ENCODE assay signal across 8 mouse cellular contexts in genomic region chr11:18877626-18878011, GRCm38 (mm10).
A peak's percentile ranks its signal among the peaks of the same experiment; 100 is the strongest.
DNase-seq lines count a peak whose midpoint lies in the region; ATAC-seq lines count a peak whose summit lies in the region.

No protein-coding gene starts in this region.

- under 1% methylated on average over 24 of the region's 27 CpGs for WGBS in forebrain, embryonic 14.5 days
- 0% methylated on average over 24 of the region's 27 CpGs for WGBS in stomach, embryonic 14.5 days

- H3K9ac ChIP-seq in forebrain, embryonic 14.5 days (ENCODE audit: low read length), result peak overlapping the region; percentile 50
- peak overlapping the region; percentile 65 for H3K9ac ChIP-seq in stomach, embryonic 14.5 days (replicated peaks; ENCODE audit: low read depth, low read length)

- H3K4me2 ChIP-seq in forebrain, embryonic 14.5 days (ENCODE audit: low read length), result peak overlapping the region; percentile 69
- H3K4me2 ChIP-seq in stomach, embryonic 14.5 days (replicated peaks; ENCODE audit: low read depth, low read length), result peak overlapping the region; percentile 90

- peak overlapping the region; percentile 40 for H3K4me3 ChIP-seq in forebrain, embryonic 14.5 days (ENCODE audit: low read depth, low read length)
- peak overlapping the region; percentile 42 for H3K4me3 ChIP-seq in stomach, embryonic 14.5 days (ENCODE audit: low read depth, low read length)

- no peaks in the 10 kb centered on the region for H3K36me3 ChIP-seq in forebrain, embryonic 14.5 days (ENCODE audit: control insufficient read depth, insufficient read depth, low read length)
- peaks cover 16% of the 10 kb centered on the region for H3K36me3 ChIP-seq in stomach, embryonic 14.5 days (ENCODE audit: control insufficient read depth, insufficient read depth, low read length)

- peaks cover 9% of the 10 kb centered on the region for H3K4me1 ChIP-seq in forebrain, embryonic 14.5 days (ENCODE audit: control insufficient read depth, insufficient read depth, low read length)
- H3K4me1 ChIP-seq in stomach, embryonic 14.5 days (ENCODE audit: control insufficient read depth, insufficient read depth, low read length), result peaks cover 24% of the 10 kb centered on the region

- peak; percentile 37 to 49 for DNase-seq in frontal cortex, postnatal 10 days (ENCODE audit: low spot score in 2 of 2)
- no peak for DNase-seq in frontal cortex, adult 2 months (ENCODE audit: extremely low spot score in 1 of 2, low spot score in 1 of 2)
- DNase-seq in forebrain, embryonic 14.5 days (ENCODE audit: low spot score), result peak; percentile 91
- peak; percentile 76 for DNase-seq in heart, postnatal 4 days
- DNase-seq in left cerebral cortex, postnatal 4 days, result peak; percentile 88

- ATAC-seq in cerebellum, adult (ENCODE audit: insufficient number of reproducible peaks, low FRiP score, low TSS enrichment), result peak; percentile 74
- ATAC-seq in forebrain, embryonic 14.5 days, result peak; percentile 78
- peak; percentile 27; the same call in 1 of the 2 replicates for ATAC-seq in megakaryocyte-erythroid progenitor cell, adult 5-6 weeks (replicated peaks; ENCODE audit: low FRiP score, low TSS enrichment, poor library complexity, severe bottlenecking)
- ATAC-seq in stomach, embryonic 14.5 days (ENCODE audit: insufficient number of reproducible peaks, insufficient read depth, low FRiP score, low read depth), result peak; percentile 85

- peak overlapping the region; percentile 81 for H3K27ac ChIP-seq in forebrain, embryonic 14.5 days (ENCODE audit: low read depth, low read length)
- peak overlapping the region; percentile 98 for H3K27ac ChIP-seq in stomach, embryonic 14.5 days (ENCODE audit: low read length)

- H3K27me3 ChIP-seq in forebrain, embryonic 14.5 days (replicated peaks; ENCODE audit: control insufficient read depth, insufficient read depth, low read length), result peaks cover 33% of the 10 kb centered on the region
- no peaks in the 10 kb centered on the region for H3K27me3 ChIP-seq in stomach, embryonic 14.5 days (ENCODE audit: control insufficient read depth, insufficient read depth, low read length)

- no peaks in the 10 kb centered on the region for H3K9me3 ChIP-seq in forebrain, embryonic 14.5 days (replicated peaks; ENCODE audit: control insufficient read depth, low read length)
- no peaks in the 10 kb centered on the region for H3K9me3 ChIP-seq in stomach, embryonic 14.5 days (ENCODE audit: control insufficient read depth, low read depth, low read length)

- intact Hi-C loops in left cerebral cortex, postnatal 4 days (cut with DNase I), result loop anchor here (2.0 to 10.0 kb wide), 7 partner anchors 141 to 1593 kb away; partner anchors contain the start of gene Meis1

Comparison
In these comparisons a context has a peak if more than half of its experiments do, and no peak if none do; other contexts are left out.
1. DNase-seq: peak in frontal cortex, postnatal 10 days (2 of 2), forebrain, embryonic 14.5 days (single experiment), heart, postnatal 4 days (single experiment) and left cerebral cortex, postnatal 4 days (single experiment); none in frontal cortex, adult 2 months (0 of 2).
2. ATAC-seq: peak in every context shown above with its lines; median percentile 85 in stomach, embryonic 14.5 days; 78 in forebrain, embryonic 14.5 days; 74 in cerebellum, adult; 27 in megakaryocyte-erythroid progenitor cell, adult 5-6 weeks.